Mouse (Mus musculus) embryonic facial prominence, embryonic 11.5 days (tissue): ENCODE results near the gene Fam90a1a. TPM values are rescaled to one million over a fixed set of nuclear protein-coding genes. Genes with fewer than 3 reads are reported as not detected.

Experiments
- ATAC-seq: fragments of 200-750 bp; cut with Nextera tagmentation; replicated peaks from 2 replicates; pipeline ENCODE4 v1.8.0; 2017; ENCODE audit warnings: low read depth; ENCODE audit not compliant: insufficient number of reproducible peaks, low FRiP score, low TSS enrichment
- DNase-seq: peaks from one replicate; pipeline ENCODE4 v3.0.0-alpha.2; 2015; ENCODE audit warnings: low spot score
- H3K27ac ChIP-seq: fragments of 300-500 bp; sonication (generic); replicated peaks from 2 replicates; pipeline ENCODE4 v1.5.1; 2014; ENCODE audit warnings: mild to moderate bottlenecking, low read depth, low read length, control low read depth
- H3K27me3 ChIP-seq: fragments of 300-500 bp; sonication (generic); 2 replicates; pipeline ENCODE4 v1.6.1; 2014; ENCODE audit warnings: mild to moderate bottlenecking, low read length, moderate library complexity, mixed read lengths; ENCODE audit not compliant: control insufficient read depth, insufficient read depth
- H3K36me3 ChIP-seq: fragments of 300-500 bp; sonication (generic); replicated peaks from 2 replicates; pipeline ENCODE4 v1.6.1; 2014; ENCODE audit warnings: low read depth, mild to moderate bottlenecking, low read length, moderate library complexity, mixed read lengths; ENCODE audit not compliant: control insufficient read depth, insufficient read depth
- H3K4me1 ChIP-seq: fragments of 300-500 bp; sonication (generic); 2 replicates; pipeline ENCODE4 v1.6.1; 2014; ENCODE audit warnings: low read length, mixed read lengths; ENCODE audit not compliant: control insufficient read depth, insufficient read depth
- H3K4me2 ChIP-seq: fragments of 300-500 bp; sonication (generic); 2 replicates; pipeline ENCODE4 v1.6.1; 2014; ENCODE audit warnings: low read depth, mild to moderate bottlenecking, control low read depth, low read length, moderate library complexity
- H3K4me3 ChIP-seq: fragments of 300-500 bp; sonication (generic); 2 replicates; pipeline ENCODE4 v1.5.1; 2014; ENCODE audit warnings: low read depth, low read length, control low read depth
- H3K9ac ChIP-seq: fragments of 300-500 bp; sonication (generic); replicated peaks from 2 replicates; pipeline ENCODE4 v1.6.1; 2014; ENCODE audit warnings: mild to moderate bottlenecking, control low read depth, low read length
- H3K9me3 ChIP-seq: fragments of 300-500 bp; sonication (generic); replicated peaks from 2 replicates; pipeline ENCODE4 v1.6.1; 2016; ENCODE audit warnings: mild to moderate bottlenecking, low read length, inconsistent platforms, mixed read lengths; ENCODE audit not compliant: control insufficient read depth
- WGBS: fragments of 180-500 bp; shearing (Covaris S2); extraction: QIAGEN DNeasy Blood & Tissue Kit; methylation state at CpG from one replicate; pipeline ENCODE4 v1.1.7; 2014; 5-methylcytosine and 5-hydroxymethylcytosine counted together
- polyA plus RNA-seq: library from polyadenylated mRNA; unstranded; fragments of >200 nt; fragmentation: Nextera tagmentation; extraction: Ambion mirVana; gene quantifications from 2 replicates; pipeline ENCODE4 v1.2.1, GENCODE M21; 2014

Fam90a1a gene
- polyA plus RNA-seq, 1 experiment from 2014 or later, result not detected

DNA sequence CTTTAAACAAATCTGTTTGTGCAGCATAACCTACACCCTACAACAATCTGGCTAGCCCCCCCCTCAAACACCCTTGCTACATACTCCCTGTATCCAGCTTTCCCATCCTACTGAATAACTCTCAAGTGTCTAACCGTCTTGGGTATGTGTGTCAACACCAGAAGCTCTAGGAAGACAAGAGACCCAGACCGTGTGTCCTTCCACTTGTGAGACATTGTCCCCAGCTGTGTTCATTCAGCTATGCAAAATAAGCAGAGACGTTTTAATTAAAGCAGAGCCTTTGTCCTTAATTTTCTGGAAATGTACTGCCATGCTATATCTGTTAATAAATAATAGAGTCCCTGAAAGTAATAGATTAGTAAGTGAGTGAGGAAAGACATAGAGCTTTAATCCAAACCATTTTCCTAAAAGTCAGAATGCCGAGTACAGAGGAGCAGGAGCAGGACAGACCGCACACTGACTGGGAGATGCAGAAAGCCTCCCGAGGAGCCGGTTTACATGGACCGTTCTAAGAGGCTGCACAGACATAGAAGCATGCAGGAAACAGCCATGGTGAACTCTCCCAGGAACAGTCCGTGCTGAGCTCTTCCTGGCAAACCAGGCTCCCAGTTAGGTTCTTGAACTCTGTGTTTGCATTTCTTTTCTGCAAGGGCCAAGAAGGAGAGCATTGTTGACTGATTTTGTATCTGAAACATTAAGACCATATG is 11.1 kb upstream of the Fam90a1a start:
- Histone ChIP-seq H3K9ac (no peak overlapping the region), H3K27ac (no peak overlapping the region), H3K36me3 (no peaks in the 10 kb centered on the region), H3K4me1 (no peaks in the 10 kb centered on the region), H3K4me3 (no peak overlapping the region), H3K4me2 (no peak overlapping the region), H3K27me3 (no peaks in the 10 kb centered on the region), H3K9me3 (no peaks in the 10 kb centered on the region)
- DNase-seq, result no peak
- WGBS, result 72% methylated on average over 9 of the region's 9 CpGs
- ATAC-seq, result no peak

GRCm38 (mm10) chr8:21955321-21955720 is 3.2 kb upstream of the Fam90a1a start:
- ATAC-seq, result no peak
- no peaks in the 10 kb centered on the region for H3K27me3 ChIP-seq
- peak; percentile 69 for DNase-seq
- H3K36me3 ChIP-seq, result no peaks in the 10 kb centered on the region
- no peaks in the 10 kb centered on the region for H3K4me1 ChIP-seq
- WGBS, result 7% methylated on average over 9 of the region's 9 CpGs
- no peaks in the 10 kb centered on the region for H3K9me3 ChIP-seq
- no peak overlapping the region for H3K4me3 ChIP-seq
- H3K27ac ChIP-seq, result no peak overlapping the region
- H3K9ac ChIP-seq, result no peak overlapping the region
- H3K4me2 ChIP-seq, result no peak overlapping the region

DNA sequence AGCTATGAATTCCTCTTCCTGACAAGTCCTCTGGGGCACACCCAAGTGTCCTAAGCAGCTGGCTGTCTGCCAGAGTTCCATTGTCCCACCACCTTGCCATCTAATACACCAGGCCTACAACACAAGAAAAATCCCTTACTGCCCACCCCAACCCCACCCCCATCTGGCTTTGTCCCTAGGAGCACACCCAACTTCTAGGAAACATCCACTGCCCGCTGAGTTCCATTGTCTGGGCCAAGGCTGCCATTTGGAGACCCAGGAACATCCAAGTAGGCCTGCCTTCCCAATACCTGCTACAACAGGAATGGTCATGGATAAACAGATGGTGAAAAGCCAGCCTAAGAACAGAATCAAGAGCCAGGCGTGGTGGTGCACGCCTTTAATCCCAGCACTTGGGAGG is 2.2 kb upstream of the Fam90a1a start:
- Histone ChIP-seq H3K9me3 (no peaks in the 10 kb centered on the region), H3K9ac (no peak overlapping the region), H3K4me2 (no peak overlapping the region), H3K4me3 (no peak overlapping the region), H3K27ac (no peak overlapping the region), H3K4me1 (no peaks in the 10 kb centered on the region), H3K27me3 (no peaks in the 10 kb centered on the region), H3K36me3 (no peaks in the 10 kb centered on the region)
- 86% methylated on average over 3 of the region's 3 CpGs for WGBS
- no peak for DNase-seq
- ATAC-seq, result no peak

GRCm38 (mm10) chr8:21966646-21967045 is 8.1 kb downstream of the Fam90a1a start:
- no peaks in the 10 kb centered on the region for H3K9me3 ChIP-seq
- H3K27ac ChIP-seq, result no peak overlapping the region
- no peak overlapping the region for H3K4me2 ChIP-seq
- no peaks in the 10 kb centered on the region for H3K27me3 ChIP-seq
- H3K4me1 ChIP-seq, result no peaks in the 10 kb centered on the region
- H3K36me3 ChIP-seq, result no peaks in the 10 kb centered on the region
- no peak overlapping the region for H3K9ac ChIP-seq
- no peak for DNase-seq
- no peak overlapping the region for H3K4me3 ChIP-seq
- no peak for ATAC-seq
- 78% methylated on average over 1 of the region's 1 CpGs for WGBS

DNA sequence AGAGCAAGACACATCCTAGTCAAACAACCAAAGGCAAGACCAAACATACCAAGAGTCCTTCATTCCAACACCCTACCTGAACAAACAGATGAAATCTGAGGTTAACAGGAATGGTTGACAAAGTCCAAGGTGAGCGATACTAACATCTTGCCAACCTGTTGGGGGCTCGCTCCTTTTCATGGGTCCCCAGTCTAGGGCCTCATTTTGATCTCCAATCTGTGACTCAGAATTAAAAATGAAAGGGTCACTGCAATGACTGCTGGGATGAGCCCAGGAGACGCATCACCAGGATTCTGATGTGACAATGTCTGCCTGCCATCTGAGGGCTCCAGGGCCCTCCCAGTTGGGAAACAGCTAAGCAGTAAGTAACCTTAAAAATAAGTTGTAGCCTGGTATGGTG is 11.0 kb downstream of the Fam90a1a start, which contains the start of gene Ccdc70:
Gene Ccdc70 (plus strand): TSS at position 301 of the 400 bp plus-strand sequence.
- H3K4me3 ChIP-seq, result no peak within 1 kb of the TSS
- H3K27me3 ChIP-seq, result no peaks in the 10 kb centered on the region
- no peaks in the 10 kb centered on the region for H3K4me1 ChIP-seq
- ATAC-seq (no peak), DNase-seq (no peak)
- H3K9ac ChIP-seq, result no peak within 1 kb of the TSS
- no peaks in the 10 kb centered on the region for H3K9me3 ChIP-seq
- WGBS, result 91% methylated on average over 3 of the region's 3 CpGs
- no peak within 1 kb of the TSS for H3K4me2 ChIP-seq
- no peak within 1 kb of the TSS for H3K27ac ChIP-seq
- no peaks in the 10 kb centered on the region for H3K36me3 ChIP-seq

DNA sequence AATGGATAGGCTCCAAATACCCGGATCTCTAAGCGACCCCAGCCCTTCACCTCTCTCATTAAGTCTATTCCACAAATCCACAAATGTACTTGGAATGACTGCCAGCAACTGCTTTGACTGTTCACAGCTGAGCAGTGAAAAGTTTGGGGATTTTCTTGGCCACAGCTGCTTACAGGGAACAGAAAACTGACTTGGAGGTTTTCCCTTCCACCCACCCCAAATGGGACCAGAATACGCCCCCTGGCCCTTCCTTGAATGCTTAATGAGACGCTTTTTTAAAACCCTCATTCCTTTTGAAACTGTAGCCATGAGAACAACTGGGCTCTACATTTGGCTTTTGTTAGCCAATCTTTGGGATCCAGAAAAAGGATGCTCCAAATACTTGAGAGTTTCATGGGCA is 19.7 kb downstream of the Fam90a1a start:
- Histone ChIP-seq H3K4me1 (no peaks in the 10 kb centered on the region), H3K36me3 (no peaks in the 10 kb centered on the region), H3K27me3 (no peaks in the 10 kb centered on the region), H3K9ac (no peak overlapping the region), H3K4me3 (no peak overlapping the region), H3K27ac (no peak overlapping the region), H3K4me2 (no peak overlapping the region), H3K9me3 (no peaks in the 10 kb centered on the region)
- 62% methylated on average over 4 of the region's 4 CpGs for WGBS
- no peak for ATAC-seq
- DNase-seq, result no peak

GRCm38 (mm10) chr8:21981664-21982337 is 23.3 kb downstream of the Fam90a1a start:
- Histone ChIP-seq H3K4me3 (no peak overlapping the region), H3K9me3 (no peaks in the 10 kb centered on the region), H3K4me2 (no peak overlapping the region), H3K9ac (no peak overlapping the region), H3K4me1 (no peaks in the 10 kb centered on the region), H3K27me3 (no peaks in the 10 kb centered on the region), H3K36me3 (no peaks in the 10 kb centered on the region), H3K27ac (no peak overlapping the region)
- ATAC-seq (no peak), DNase-seq (peak; percentile 11)
- WGBS, result 62% methylated on average over 8 of the region's 8 CpGs

- H3K9ac ChIP-seq, result no peak overlapping the region
- H3K36me3 ChIP-seq, result no peaks in the 10 kb centered on the region
- no peaks in the 10 kb centered on the region for H3K27me3 ChIP-seq
- no peaks in the 10 kb centered on the region for H3K9me3 ChIP-seq
- H3K4me2 ChIP-seq, result no peak overlapping the region
- H3K4me1 ChIP-seq, result no peaks in the 10 kb centered on the region
- no peak overlapping the region for H3K27ac ChIP-seq
- DNase-seq, result peak; percentile 51
- 19% methylated on average over 6 of the region's 6 CpGs for WGBS
- 0 out of 2 replicates have a peak, but pooled peaks have one; percentile 34 for ATAC-seq
- no peak overlapping the region for H3K4me3 ChIP-seq
Observed at GRCm38 (mm10) chr8:21992184-21992583, 33.7 kb downstream of the Fam90a1a start.
